Mouse (Mus musculus) kidney, adult 2 months (tissue): ENCODE measurements around the gene Klhdc3.

Source experiments
- CTCF ChIP-seq: fragments of 200-500 bp; conservative IDR thresholded peaks from 2 replicates; pipeline ENCODE4 v1.5.1; 2011; ENCODE audit warnings: low read depth, mild to moderate bottlenecking, control low read depth, low read length, moderate library complexity, mixed read lengths; ENCODE audit not compliant: insufficient read depth, insufficient read length
- POLR2A ChIP-seq: fragments of 200-500 bp; IDR thresholded peaks from one replicate; pipeline ENCODE4 v1.6.1; 2011; ENCODE audit warnings: low read depth, low read length, control low read depth

- TF ChIP-seq POLR2A (no peak), CTCF (no peak)
Measured at GRCm38 (mm10) chr17:46685913-46686312, 5.2 kb upstream of the Klhdc3 start.
